Comparison of ENCODE assay signal across 11 mouse cellular contexts in the genomic region with DNA sequence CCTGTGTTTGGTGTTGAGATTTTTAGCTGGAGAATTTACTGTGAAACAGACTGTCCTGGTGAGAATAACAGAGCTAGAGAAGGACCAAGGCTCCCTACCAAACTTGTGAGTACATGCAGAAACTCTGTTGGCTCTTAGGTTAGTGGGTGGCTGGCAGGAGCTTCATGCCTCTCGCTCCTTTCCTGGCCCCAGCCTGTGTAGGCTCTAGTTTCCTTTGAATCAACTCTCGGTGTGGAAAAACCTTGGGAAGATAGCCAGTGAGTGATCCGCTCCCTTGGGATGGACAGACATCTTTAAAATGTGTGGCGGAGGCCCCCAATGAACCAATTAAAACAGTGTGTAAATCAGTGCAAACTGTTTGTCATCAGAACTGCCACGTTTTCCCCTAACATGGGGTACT. TPM values are rescaled to one million over a fixed set of nuclear protein-coding genes. Genes with fewer than 3 reads are reported as not detected.
DNase-seq lines count a peak whose midpoint lies in the region; ATAC-seq and TF ChIP-seq lines count a peak whose summit lies in the region.
"Had no signal": no experiment of that assay in that cellular context is flagged by ENCODE, and none has a peak within 500 bp of the region (broad histone marks: within the 10 kb centered on the region; RNA-seq: fewer than 3 reads in every experiment).

No protein-coding gene starts in this region.

- H3K27ac ChIP-seq in kidney, adult 2 months (ENCODE audit: insufficient read depth, low read depth, low read length), result peak overlapping the region; percentile 52; the same call in 1 of the 2 replicates
- peak overlapping the region; percentile 66 for H3K27ac ChIP-seq in brown adipose tissue, adult 24 weeks (replicated peaks; ENCODE audit: low read depth, low read length)

- no peaks in the 10 kb centered on the region for H3K36me3 ChIP-seq in kidney, adult 2 months (ENCODE audit: control insufficient read depth, insufficient read depth, low read length)
- no peaks in the 10 kb centered on the region for H3K36me3 ChIP-seq in myocyte (ENCODE audit: control insufficient read depth, insufficient read depth)

- no peak overlapping the region for H3K4me3 ChIP-seq in kidney, adult 2 months (ENCODE audit: insufficient read depth, low read depth, low read length)
- no peak overlapping the region for H3K4me3 ChIP-seq in brown adipose tissue, adult 24 weeks (ENCODE audit: insufficient read depth, low read depth, low read length)
- peak overlapping the region; percentile 16 for H3K4me3 ChIP-seq in myocyte
- H3K4me3 ChIP-seq: megakaryocyte, embryonic 14.5 days had no signal

- H3K4me2 ChIP-seq in myocyte (ENCODE audit: low read depth), result peak overlapping the region; percentile 75

- peaks cover 34% of the 10 kb centered on the region for H3K79me2 ChIP-seq in myocyte (ENCODE audit: control insufficient read depth, insufficient read depth)

- 0 out of 2 replicates have a peak, but pooled peaks have one; percentile 29 for ATAC-seq in frontal cortex, adult (ENCODE audit: low TSS enrichment)
- ATAC-seq: activated CD4-positive, CD25-positive, alpha-beta regulatory T cell, adult 4 months had no signal

- no peak for DNase-seq in frontal cortex, postnatal 36 days (ENCODE audit: low spot score in 2 of 2)
- DNase-seq in kidney, adult 2 months, result no peak
- no peak for DNase-seq in kidney, adult 8-10 months
- DNase-seq in right cerebral cortex, adult 18-20 months, result no peak
- no peak for DNase-seq in frontal cortex, adult 2 months (ENCODE audit: extremely low spot score in 1 of 2, low spot score in 1 of 2)
- DNase-seq: embryo, embryonic 11 days had no signal

- no peak overlapping the region for H3ac ChIP-seq in myocyte (ENCODE audit: control insufficient read depth, insufficient read length)

- WGBS in kidney, adult 2 months, result 72% methylated on average over 5 of the region's 5 CpGs

- no peaks in the 10 kb centered on the region for H3K27me3 ChIP-seq in kidney, adult 2 months (replicated peaks; ENCODE audit: control insufficient read depth, insufficient read depth, low read length)
- H3K27me3 ChIP-seq in myocyte (ENCODE audit: control insufficient read depth, insufficient read depth, insufficient read length), result no peaks in the 10 kb centered on the region
- H3K27me3 ChIP-seq: megakaryocyte, embryonic 14.5 days had no signal

- TF ChIP-seq CTCF in kidney, adult 2 months (conservative IDR thresholded peaks at IDR 0.05; ENCODE audit: insufficient read depth, insufficient read length, low read depth, low read length), result no peak

- peaks cover 14% of the 10 kb centered on the region for H3K4me1 ChIP-seq in kidney, adult 2 months (ENCODE audit: control insufficient read depth, insufficient read depth, low read length)
- H3K4me1 ChIP-seq in brown adipose tissue, adult 24 weeks (ENCODE audit: control insufficient read depth, insufficient read depth, insufficient read length, low read length), result peaks cover 47% of the 10 kb centered on the region

- TF ChIP-seq POLR2A in kidney, adult 2 months (IDR thresholded peaks at IDR 0.05; ENCODE audit: low read depth, low read length), result no peak
- no peak for TF ChIP-seq POLR2A in myocyte (IDR thresholded peaks at IDR 0.05; ENCODE audit: insufficient read length, low read depth)

TF ChIP-seq in myocyte, 11 proteins besides CTCF, POLR2A, EP300 and RAD21:
- TF ChIP-seq TCF3 (IDR thresholded peaks at IDR 0.05; ENCODE audit: insufficient read length, low read depth) (no peak), MYOG (IDR thresholded peaks at IDR 0.05; ENCODE audit: control insufficient read depth in 1 of 3, insufficient read depth in 1 of 3, insufficient read length in 2 of 3, low read depth in 2 of 3) (no peak), POLR2AphosphoS2 (IDR thresholded peaks at IDR 0.05; ENCODE audit: insufficient read length, low read depth) (no peak), SRF (IDR thresholded peaks at IDR 0.05; ENCODE audit: control insufficient read depth, insufficient read length, low read depth) (no peak), E2F4 (IDR thresholded peaks at IDR 0.05; ENCODE audit: insufficient read depth) (no peak), USF1 (IDR thresholded peaks at IDR 0.05; ENCODE audit: low read depth) (no peak), CEBPB (IDR thresholded peaks at IDR 0.05; ENCODE audit: insufficient read depth, poor library complexity, severe bottlenecking) (no peak), MAX (IDR thresholded peaks at IDR 0.05; ENCODE audit: low read depth) (no peak), REST (IDR thresholded peaks at IDR 0.05; ENCODE audit: insufficient read depth, insufficient read length) (no peak), TCF12 (IDR thresholded peaks at IDR 0.05; ENCODE audit: insufficient read depth, poor library complexity, severe bottlenecking) (no peak), MYOD1 (IDR thresholded peaks at IDR 0.05; ENCODE audit: control insufficient read depth in 1 of 3, insufficient read length in 2 of 3, low read depth in 2 of 3) (no peak)

RNA-seq across cellular contexts. Expression of a gene that starts 55.5 kb away (rescaled TPM):
- 4.7 and 5.2 TPM in 2 replicates for polyA plus RNA-seq in kidney, adult 2 months (2012; rRNA removed)
- polyA plus RNA-seq in brown adipose tissue, adult 24 weeks (2012; ENCODE audit: insufficient read depth, insufficient read length, missing spikeins), result 8.3 and 11.1 TPM in 2 replicates
- 10.1 TPM for polyA plus RNA-seq in myocyte (2012; fragmentation: generic; extraction: Trizol)
- 25.5 and 27.2 TPM in 2 replicates for polyA plus RNA-seq in frontal cortex, adult 2 months (2012; rRNA removed)
